Mouse (Mus musculus) urinary bladder, postnatal 14 days (tissue): ENCODE measurements around the gene Gnptab.
"Not testable (repeated sequence)": the region's sequence is repeated elsewhere in the genome, so short reads cannot be mapped to it uniquely, and the experiment has no call there.

Experiments
- DNase-seq: peaks from one replicate; pipeline ENCODE4 v3.0.0; 2021; ENCODE audit warnings: low spot score

The Gnptab gene

GRCm38 (mm10) chr10:88412290-88412995, 33.5 kb downstream of the Gnptab start:
- no peak for DNase-seq

GRCm38 (mm10) chr10:88417686-88418085, 38.8 kb downstream of the Gnptab start:
- no peak for DNase-seq

- no peak for DNase-seq
Measured at GRCm38 (mm10) chr10:88420141-88420541, 41.2 kb downstream of the Gnptab start.

GRCm38 (mm10) chr10:88420655-88421435, 41.9 kb downstream of the Gnptab start:
- no peak for DNase-seq

DNA sequence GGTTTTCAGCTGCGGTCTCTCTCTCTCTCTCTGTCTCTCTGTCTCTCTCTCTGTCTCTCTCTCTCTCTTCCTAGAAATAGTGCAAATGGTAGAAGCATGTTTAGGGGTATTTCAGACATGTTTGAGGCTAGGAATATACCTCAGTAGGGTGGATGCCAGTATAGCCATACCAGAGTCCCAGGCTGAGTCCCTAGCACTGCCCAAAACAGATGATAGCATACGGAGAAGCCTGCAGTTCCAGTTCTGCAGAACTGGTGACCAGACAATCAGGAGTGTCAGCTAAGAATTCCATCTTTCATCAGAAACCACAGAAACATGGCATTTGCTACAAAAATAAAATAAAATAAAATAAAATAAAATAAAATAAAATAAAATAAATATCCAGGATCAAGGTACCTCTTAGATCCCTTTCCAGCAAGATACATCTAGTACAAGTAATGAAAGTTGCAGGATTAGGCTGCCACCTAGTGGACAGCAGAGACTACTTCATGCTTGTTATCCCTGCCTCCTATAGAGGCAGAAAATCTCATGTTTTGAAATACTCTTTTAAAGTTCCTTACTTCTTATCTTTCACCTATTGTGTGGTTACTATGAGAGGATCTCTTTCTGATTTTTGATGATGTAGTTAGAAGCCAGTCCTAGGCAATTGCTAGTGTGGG, 47.4 kb downstream of the Gnptab start:
- peak; percentile 63 for DNase-seq

DNA sequence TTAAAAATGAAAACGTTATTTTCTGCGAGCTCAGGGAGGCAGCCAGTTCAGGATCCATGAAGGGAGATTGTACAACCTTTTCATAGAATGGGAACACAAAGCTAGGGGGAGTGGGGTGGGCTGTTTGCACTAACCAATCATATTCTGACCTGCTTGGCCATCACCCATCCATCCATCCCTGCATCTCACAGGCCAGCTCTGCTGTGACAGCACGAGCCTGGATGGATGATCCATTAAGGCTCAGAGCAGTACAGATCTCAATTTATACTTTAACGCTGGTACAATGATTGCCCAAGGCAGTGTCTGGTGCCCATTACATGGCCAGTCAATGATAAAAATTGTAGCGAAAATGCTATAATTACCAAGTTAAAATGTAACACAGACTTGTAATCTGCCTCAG, 48.0 kb downstream of the Gnptab start:
- DNase-seq: no peak

DNA sequence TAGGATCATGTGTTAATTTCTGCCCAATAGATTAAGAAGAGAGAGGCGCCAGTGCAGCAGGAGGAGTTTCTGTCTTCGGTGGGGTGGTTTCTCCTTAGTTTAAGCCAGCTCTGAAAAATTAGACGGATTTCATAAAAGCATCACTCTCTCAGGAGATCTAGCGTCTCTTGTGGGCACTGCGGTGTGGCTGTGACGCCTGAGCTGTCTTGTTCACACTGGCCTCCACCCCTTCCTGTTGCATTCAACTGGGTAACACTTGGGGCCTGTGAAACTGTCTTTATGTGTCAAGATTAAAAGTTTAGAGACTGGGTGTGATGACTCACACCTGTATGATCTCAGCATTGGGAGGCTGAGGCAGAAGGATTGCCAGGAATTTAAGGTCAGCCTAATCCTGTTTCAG, 49.1 kb downstream of the Gnptab start:
- DNase-seq: no peak

- DNase-seq: no peak
Measured at GRCm38 (mm10) chr10:88441224-88441623, 62.3 kb downstream of the Gnptab start.

GRCm38 (mm10) chr10:88451221-88451620, 72.3 kb downstream of the Gnptab start:
- DNase-seq: peak; percentile 32

DNA sequence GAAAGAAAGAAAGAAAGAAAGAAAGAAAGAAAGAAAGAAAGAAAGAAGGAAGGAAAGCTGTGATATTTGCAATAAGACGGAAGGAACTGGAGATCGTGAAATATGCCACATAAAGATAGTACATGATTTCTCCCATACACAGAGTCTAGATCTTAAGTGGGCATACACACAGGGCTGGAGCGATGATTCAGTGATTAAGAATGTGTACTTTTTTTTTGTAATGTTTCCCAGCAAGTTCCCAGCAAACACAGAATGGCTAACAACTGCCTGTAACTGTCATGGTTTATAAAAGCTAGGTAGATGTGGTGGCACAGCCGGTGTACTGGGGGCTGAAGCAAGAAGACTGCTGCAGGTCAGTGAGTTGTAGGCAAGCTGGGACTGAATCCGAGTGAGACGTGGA, 73.1 kb downstream of the Gnptab start:
- DNase-seq: no peak

DNA sequence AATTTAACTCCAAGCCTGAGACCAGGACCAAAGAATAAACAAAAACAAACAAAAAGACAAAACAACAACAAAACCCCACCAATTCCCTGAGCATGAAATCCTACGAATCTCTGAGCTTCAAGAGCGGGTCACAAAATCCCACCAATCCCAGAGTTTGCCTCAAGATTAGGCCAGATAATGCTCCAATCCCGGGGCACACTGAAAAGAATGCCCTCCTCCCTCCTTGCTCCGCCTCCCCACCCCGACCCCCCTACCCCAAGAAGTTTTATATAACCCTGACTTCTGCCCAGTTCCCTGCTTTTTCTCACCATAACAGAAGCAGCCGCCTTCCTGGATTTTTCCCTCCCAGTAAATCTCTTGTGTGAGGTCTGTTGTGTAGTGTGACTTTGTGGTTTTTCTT, 78.9 kb downstream of the Gnptab start:
- DNase-seq: no peak

- no peak for DNase-seq
Measured at GRCm38 (mm10) chr10:88459502-88459992, 80.6 kb downstream of the Gnptab start, which contains the start of gene Sycp3. Gene Sycp3, plus strand, starts transcription at chr10:88459569.

GRCm38 (mm10) chr10:88460122-88460820, 81.3 kb downstream of the Gnptab start:
- DNase-seq: no peak

DNA sequence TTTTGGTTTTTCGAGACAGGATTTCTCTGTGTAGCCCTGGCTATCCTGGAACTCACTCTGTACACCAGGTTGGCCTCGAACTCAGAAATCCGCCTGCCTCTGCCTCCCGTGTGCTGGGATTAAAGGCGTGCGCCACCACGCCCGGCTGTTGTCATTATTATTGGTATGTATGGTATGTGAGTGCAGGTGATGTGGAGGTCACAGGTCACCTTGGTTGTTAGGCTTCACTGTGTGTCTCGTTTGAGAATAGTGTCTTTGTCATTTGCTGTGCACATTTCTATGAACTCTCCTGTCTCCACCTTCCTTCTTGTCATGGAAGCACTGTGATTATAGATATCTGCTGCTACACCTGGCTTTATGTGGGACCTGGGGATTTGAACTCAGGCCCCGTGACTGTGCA, 103.9 kb downstream of the Gnptab start:
- DNase-seq: not testable (repeated sequence)

GRCm38 (mm10) chr10:88488629-88489028, 109.7 kb downstream of the Gnptab start:
- DNase-seq: no peak

- no peak for DNase-seq
Measured at GRCm38 (mm10) chr10:88491632-88492031, 112.7 kb downstream of the Gnptab start.

GRCm38 (mm10) chr10:88492658-88493057, 113.7 kb downstream of the Gnptab start:
- DNase-seq: no peak

DNA sequence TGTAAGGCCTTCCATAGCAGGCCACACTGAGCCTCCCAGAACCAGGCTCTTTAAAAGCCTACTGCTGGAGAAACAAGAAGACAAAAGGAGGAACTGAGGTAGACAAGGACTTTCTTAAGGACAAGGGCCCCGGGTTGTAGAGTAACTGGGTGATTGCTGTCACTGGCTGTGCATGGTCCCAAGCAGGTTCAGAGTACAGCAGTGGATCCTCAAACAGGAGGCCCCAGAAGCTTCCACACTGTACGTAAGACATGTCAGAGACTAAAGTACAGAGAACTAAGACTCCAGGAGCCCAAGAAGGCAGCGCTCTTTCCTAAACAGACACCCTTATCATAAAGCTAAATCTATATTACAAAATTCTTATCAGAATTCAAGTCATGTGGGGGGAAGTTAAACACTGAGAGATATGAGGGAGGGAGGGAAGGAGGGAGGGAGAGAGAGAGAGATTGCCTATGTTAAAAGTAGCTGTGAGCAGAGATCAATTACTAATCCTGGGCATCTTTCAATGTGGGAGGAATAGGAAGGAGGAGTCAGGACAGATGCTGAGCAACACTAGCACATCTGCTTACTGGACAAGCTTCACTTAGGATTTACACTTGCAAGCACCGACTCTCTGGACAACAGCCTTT, 116.1 kb downstream of the Gnptab start:
- DNase-seq: no peak
